Mouse (Mus musculus): ENCODE results near the gene Lrmda. TPM values are rescaled to one million over a fixed set of nuclear protein-coding genes. Genes with fewer than 3 reads are reported as not detected.

The Lrmda gene
- total RNA-seq, 2 experiments from 2014 or later = 3.6 to 4.9 TPM

DNA sequence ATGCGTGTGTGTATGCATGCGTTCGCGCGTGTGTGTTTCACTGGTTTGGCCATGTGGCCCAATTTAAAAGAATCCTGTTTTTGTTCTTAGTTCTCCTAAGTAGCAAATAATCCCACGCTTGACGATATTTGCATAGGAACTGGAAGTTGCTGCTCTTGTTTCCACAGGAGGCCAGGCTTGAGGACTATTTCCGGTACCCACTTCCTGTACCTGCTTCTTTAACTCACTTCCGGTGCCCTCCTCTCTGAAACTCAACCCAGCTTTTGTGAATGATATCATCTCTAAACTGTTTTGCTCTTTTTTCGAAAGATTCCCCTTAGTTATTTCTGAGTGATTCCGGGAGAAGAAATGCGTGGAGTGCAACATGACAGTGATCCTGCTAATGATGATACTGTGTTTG, 236.8 kb downstream of the Lrmda start:
- no peak for DNase-seq

- DNase-seq = no peak
Observed at GRCm38 (mm10) chr14:22259376-22260032, 240.0 kb downstream of the Lrmda start.

- no peak for DNase-seq
Observed at GRCm38 (mm10) chr14:22260033-22260419, 240.5 kb downstream of the Lrmda start.

DNA sequence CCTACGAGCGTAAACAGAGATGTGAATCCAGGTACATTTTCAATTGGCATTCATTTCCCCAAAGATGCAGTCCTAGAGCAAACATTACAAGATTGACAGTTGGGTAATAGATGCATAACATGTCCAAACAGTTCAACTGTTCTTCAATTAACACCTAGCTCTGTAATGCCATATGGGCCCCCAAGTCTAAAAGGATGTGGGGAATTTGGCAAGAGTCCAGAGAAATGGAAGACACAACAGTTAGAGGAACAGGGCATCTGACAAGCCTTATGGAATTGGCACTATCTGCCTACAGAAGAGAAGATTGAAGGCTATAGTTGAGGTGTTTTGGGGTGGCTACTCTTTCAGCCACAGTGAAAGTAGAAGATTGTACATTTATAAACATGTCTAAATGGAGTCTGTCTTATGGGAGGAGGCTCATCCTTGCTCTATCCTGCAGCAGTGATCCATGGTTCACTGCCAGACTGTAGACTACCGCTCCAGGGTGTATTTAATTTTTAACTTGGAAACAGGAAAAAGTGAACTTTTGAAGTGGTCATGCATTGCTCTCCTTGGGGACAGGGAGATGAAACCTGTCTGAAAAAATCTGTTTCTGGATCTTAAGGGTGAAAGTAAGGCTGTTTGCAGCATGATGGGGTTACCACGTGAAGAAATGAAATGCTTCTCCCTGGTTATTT, 245.9 kb downstream of the Lrmda start:
- DNase-seq = no peak

DNA sequence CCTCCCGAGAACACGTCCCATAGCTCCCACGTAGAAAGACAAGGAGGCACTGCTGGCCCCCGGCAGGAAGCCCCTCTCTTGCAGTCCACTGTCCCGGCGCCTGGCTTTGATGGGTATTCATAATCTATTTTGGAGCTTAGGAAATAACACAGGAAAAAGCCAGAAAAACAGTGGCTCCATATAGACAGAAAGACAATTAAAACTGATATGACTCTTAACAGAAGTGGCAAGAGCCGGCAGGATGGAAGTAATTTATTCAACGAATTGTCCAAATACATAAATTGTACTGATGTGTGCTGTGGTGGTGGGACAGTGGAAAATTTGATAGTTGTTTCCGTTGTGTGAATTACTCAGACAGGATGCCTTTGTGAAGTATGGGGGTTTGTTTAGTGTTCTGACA, 250.3 kb downstream of the Lrmda start:
- DNase-seq = no peak

DNA sequence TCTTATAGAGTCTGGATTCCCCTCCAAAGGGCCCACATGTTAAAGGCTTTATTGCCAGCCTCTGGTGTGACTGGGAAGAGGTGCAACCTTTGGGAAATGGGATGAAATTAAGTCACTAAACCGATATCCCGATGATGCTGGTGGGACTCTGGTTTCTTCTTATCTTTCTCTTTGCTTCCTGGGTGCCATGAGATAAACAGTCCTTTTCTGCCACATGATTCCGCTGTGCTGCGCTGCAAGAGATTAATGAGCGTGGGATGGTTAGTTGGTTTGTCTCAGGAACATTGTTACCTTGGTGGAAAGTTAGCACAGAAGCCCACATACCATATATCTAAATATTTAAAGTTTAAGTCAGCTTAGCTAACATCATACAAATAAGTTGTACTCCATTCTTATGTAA, 258.5 kb downstream of the Lrmda start:
- no peak for DNase-seq

- no peak for DNase-seq
Observed at GRCm38 (mm10) chr14:22279591-22279990, 260.1 kb downstream of the Lrmda start.

DNA sequence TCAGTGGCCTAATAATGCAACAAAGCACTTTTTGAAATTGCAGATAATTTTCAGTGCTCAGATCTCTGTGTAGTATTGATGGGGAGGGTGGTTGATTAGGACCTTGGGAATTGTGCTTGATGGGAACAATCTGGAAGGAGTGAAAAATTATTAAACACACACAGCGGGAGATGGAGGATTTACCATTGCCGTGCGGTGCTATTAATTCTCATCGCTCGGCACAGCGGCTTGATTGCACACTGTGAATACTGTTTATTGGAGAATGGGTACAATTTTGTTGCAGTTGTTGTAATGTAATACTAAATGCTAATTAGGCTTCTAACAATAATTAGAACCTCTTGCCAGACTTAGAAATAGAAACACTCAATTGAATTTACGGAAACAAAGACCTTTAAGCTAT, 262.1 kb downstream of the Lrmda start:
- DNase-seq = no peak

GRCm38 (mm10) chr14:22282847-22283246, 263.3 kb downstream of the Lrmda start:
- DNase-seq = no peak

DNA sequence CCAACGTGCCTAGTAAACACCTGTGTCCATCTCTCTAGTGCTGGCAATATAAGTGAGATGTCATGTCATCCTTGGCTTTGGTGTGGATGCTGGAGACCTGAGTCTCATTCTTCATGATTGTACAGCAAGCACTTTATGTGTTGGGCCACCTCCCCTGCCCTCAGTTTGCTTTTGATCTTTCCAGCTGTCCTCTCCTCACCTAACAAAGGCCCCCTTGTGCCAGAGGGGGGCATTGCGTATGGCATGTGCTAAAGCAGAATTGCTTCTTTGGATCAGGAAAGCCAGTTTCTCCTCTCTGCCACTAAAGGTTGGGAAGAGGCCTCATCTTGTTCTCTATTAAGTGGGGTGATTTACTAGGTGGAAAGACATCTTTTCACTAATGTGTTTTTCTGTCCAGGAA, 264.2 kb downstream of the Lrmda start:
- DNase-seq = no peak

- no peak for DNase-seq
Observed at GRCm38 (mm10) chr14:22284823-22285517, 265.5 kb downstream of the Lrmda start.

- no peak for DNase-seq
Observed at GRCm38 (mm10) chr14:22285826-22286225, 266.3 kb downstream of the Lrmda start.

GRCm38 (mm10) chr14:22288179-22288578, 268.7 kb downstream of the Lrmda start:
- DNase-seq = no peak

DNA sequence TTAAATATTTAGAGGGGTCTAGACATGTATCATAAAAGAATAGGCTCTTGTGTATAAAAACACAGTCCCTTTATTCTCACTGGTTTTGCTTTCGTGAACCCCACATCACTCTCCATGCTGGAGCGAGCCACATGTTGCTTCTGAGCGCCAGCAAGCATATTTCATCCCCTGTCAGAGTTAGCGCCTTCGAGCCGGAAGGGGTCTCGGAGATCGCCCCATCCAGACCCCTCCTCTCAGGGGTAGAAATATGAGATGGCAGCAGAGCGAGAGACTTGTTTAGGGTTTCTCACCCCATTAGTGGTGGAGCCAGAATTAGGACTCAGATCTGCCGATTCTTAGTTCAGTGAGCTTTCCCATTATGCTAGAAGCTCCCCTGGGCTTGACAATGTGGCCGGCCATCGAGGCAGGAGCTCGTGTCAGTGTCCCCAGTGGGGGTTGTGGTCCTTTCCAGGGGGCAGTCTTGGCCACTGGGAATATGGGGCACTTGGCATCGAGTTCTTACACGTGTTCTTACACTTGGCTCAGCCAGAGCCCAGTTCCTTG, 269.9 kb downstream of the Lrmda start:
- peak; percentile 24 for DNase-seq

DNA sequence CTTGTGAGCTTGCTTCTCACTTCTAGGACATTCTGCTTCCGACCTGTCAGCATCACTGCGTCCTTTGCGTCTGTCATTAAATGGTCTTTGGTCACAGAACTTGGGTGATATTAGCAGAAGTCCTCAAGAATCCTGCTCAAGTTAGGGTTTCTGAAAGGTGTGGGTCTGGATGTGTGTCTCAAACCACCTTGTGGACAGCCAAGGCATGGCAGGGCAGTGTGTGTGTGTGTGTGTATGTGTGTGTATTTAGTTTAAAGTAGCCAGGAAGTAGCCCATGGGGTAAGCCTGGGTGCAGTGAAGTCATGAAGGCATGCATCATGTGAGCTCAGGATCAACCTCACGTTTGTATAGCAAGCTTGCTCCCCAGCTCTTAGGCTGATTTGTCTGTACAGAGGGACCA, 274.9 kb downstream of the Lrmda start:
- DNase-seq = no peak

- no peak for DNase-seq
Observed at GRCm38 (mm10) chr14:22296655-22297239, 277.2 kb downstream of the Lrmda start.

GRCm38 (mm10) chr14:22306759-22307158, 287.2 kb downstream of the Lrmda start:
- DNase-seq = no peak

- no peak for DNase-seq
Observed at GRCm38 (mm10) chr14:22308059-22308458, 288.5 kb downstream of the Lrmda start.

GRCm38 (mm10) chr14:22323058-22323457, 303.5 kb downstream of the Lrmda start:
- no peak for DNase-seq

GRCm38 (mm10) chr14:22323530-22324292, 304.2 kb downstream of the Lrmda start:
- no peak for DNase-seq

- DNase-seq = no peak
Observed at GRCm38 (mm10) chr14:22326218-22326964, 306.9 kb downstream of the Lrmda start.

Data from adrenal gland, postnatal 10 days (tissue).